Mouse (Mus musculus) embryo, embryonic 9.5 days (tissue): ENCODE data around the gene Piwil1.
"Not testable (repeated sequence)": the region's sequence is repeated elsewhere in the genome, so short reads cannot be mapped to it uniquely, and the experiment has no call there.

Experiments used
- DNase-seq: peaks from one replicate; pipeline ENCODE4 v3.0.0-alpha.2; 2017; ENCODE audit errors: extremely low spot score

Gene Piwil1

DNA sequence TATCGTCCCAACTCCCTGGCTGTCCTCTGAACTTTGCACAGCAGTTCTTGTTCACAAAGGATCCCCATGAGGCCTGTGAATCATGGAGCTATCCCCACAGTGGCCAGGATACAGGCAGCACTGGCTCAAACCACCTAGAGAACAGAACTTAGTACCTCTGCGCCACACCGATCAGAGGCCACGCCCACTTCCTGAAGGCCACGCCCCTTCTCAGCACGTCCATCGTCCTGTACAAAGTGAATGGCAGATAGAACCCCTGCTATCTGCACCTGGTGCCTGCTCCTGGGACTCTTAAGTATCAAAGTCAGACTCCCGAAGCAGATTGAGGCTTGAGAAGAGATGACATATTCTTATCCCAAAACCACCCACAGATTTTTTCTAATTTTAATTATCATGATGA lies 8.3 kb downstream of the Piwil1 start:
- DNase-seq = no peak

DNA sequence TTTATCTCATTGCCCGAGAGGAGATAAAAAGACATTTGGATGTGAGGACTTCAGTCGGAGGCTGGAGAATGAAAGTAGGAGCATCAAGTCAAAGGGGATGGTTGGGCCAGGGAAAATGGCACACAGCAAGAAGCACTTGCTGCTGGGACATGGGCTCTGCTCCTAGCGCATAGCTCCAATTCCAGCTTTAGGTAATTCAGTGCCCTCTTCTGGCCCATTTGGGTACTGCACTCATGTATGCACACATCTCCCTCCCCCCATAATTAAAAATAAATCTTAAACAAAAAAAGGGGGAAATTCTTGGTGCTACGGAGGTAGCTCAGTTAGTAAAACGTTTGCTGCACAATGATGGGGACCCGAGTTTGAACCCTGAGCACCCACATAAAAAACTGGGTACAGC lies 9.5 kb downstream of the Piwil1 start:
- DNase-seq = no peak

DNA sequence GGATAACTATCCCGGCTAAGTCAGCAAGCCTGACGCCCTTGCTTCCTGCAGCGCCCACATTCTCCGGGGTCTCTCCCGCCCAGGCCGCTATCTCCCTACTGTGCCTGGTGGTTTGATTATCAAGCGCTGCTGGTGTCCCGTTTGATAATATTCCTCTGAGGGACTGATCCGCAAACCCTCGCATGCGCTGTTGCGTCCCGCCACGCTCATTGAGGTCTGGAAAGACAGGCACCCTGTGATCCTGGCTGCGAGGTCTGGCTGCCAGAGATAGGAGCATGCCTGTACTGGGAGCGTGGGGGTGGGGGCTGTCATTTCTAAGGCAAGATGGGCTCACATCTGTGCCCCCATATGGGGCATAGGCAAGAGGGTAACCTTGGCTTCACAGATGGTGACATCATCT lies 12.8 kb downstream of the Piwil1 start:
- DNase-seq = no peak

DNA sequence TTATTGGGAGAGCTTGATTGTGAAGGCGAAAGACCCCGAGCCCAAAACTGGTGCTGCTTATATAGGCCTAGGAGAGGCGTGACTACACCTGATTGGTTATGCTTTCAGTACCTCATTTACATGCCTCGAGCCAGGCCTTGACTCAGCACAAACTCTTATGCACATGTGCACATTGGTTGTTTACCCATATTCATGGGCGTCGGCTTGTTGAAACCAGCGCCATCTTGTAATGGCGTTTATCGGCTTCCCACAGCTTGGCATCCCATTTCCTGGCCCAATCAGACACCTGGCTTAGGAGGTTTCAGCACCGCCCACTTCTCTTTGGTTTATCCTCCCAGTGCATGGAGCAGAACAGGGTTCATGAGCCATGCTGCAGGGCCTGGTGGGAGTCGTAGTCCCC lies 18.1 kb downstream of the Piwil1 start:
- DNase-seq = not testable (repeated sequence)

DNA sequence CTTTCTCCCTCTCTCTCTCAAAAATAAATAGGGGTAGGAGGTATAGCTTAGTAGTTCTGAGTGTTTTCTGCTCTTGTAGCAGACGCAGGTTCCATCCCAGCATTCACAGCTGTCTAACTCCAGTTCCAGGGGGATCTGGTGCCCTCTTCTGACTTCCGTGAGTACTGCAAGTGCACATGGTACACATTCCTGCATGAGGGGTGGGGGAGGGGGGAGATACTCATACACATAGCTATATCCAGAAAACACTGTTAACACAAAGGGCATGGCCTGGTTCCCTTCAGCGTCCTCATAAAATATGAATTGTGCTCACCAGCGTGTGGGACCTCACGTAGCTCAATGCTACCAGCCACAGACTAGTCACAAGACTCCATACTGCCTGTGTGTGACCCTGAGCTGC lies 27.0 kb downstream of the Piwil1 start:
- peak; percentile 52 for DNase-seq

DNA sequence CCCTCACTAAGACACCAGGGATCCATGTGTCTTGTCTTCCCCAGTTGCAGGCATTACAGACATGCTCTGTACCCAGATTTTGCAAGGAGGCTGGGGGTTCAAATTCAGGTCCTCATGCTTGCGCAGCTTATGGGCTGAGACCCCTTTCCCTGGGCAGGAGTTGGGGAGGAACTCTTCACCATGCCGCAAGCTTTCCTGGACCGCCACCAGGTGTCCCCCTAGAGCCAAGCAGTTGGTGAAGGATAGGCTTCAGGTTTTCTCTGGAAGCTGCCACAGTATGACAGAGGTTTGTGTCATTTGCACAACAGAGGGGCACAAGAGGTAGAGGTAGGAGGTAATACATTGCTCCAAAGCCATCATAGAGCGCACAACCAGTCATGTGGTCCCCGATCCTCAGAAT lies 28.3 kb downstream of the Piwil1 start:
- peak; percentile 47 for DNase-seq

DNA sequence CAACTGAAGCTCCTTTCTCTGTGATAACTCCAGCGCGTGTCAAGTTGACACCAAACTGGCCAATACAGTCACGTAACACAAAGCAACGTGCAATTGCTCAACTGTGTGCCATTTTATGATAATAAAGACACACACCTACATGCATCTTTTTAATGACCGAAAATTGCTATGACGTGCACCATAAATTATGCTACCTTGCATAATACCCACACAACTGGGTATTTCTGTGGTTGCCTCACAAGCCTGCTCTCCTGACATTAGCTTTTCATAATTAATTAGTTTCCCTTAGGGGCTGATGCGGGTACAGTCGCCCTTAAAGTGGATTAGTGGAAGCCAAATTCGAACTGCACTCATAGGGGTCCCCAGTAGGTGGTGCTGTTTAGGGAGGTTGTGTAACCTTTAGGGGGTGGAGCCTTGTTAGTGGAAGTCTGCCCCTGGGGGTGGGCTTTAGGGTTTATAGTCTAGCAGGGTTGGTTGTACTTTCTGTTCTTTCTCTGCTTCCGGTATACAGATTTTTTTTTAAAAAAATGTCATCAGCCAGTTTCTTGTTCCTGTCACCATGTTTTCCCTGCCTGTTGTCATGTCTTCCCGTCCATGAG lies 30.2 kb downstream of the Piwil1 start:
- peak; percentile 22 for DNase-seq

DNA sequence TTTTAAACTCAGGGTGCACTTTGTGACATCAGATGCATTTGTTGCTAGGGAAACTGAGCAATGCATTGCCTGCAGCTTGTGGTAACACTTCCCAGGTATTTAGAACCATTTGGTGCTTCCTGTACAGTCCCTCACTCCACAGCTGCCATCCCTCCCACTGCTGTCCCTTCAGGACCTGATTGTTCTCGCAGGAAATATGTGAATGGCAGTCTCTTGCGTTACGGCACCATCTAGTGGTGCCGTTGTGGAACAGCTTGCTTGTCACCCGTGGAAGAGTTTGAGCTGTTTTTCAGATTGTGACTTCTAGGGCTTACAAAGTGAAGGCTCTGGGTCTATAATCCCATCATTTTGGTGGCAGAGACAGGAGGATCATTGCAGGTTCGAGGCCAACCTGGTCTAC lies 31.6 kb downstream of the Piwil1 start:
- DNase-seq = peak; percentile 45

DNA sequence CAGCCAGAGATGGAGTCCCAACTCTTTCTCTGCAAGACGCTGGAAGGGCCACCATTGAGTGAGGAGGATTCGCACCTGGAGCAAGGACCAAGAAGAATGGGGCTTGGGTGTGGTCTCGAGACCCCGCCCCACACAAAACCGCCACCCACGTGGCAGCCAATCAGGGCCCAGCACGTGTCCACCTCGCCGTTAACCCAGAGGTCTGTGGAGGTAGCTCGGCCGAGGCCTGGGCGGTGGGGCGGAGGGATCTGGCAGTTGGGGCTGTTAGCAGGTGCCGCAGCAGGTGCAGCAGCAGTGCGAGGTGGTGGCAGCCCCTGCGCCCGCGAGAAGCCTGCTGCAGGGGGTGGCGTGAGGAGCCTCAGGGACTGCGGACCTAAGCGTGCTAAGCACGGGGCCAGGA lies 33.6 kb downstream of the Piwil1 start:
- no peak for DNase-seq

DNA sequence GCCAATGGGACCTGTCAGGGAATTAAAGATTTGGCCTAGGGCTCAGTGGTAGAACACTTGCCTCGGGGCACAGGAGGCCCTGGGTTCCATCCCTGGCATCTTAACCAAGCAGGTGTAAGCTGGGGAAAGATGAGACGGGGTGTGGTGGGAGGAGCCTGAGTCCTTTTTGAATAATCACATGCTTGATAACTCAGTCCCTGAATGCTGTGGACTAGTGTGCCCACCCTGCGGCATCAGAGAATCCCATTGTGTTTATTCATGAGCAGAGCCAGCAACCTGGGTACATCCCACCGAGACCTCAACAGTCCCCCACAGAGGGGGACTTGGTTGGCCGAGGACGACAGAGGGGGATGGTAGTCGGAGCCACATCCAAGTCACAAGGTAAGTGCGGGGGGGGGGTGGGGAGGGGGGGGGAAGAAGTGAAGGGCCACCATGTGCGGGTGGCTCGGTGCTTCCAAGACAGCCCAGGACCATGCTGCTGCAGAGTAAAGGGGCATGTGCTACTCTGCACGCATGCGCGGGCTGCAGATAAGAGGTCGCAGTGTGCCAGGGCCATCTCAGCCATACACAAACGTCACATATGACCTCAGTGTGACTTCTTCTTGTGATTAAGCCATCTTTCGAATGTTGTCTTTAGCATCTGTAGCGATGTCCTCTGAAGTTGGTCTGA lies 37.0 kb downstream of the Piwil1 start:
- no peak for DNase-seq

DNA sequence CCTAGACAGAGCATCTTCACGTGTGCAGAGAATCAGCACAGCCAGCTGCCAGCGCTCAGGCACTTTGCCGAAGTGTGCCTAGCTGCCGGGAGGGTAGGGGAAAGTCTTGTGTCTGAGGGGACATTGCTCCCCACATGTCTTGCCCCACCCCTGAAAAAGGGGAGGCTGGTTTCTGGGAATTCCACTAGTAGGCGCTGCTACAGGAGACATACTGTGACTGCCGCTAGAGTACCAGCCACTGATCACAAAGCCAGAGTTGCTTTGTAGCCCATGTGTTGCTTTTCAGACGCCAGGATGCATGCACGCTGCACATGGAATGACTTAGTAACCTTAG lies 37.5 kb downstream of the Piwil1 start:
- peak; percentile 18 for DNase-seq

DNA sequence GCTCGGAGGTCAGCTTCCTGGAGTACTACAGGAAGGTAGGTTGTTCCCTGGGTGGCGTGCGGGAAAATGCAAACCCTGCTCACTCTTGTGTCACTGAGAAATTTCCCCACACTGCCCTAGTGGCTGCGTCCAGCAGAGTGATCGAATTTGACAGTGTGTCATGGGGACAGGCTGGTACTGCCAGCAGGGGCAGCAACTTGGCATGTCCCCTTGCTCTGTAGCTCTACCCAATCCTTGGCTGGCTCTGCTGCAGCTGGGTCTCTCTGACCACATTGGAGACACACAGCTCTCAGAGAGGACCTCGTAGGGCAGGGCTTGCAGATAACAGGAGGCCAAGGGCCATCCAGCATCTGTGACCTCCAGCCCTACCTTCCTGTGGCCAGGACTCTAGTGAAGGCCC lies 42.0 kb downstream of the Piwil1 start:
- no peak for DNase-seq

DNA sequence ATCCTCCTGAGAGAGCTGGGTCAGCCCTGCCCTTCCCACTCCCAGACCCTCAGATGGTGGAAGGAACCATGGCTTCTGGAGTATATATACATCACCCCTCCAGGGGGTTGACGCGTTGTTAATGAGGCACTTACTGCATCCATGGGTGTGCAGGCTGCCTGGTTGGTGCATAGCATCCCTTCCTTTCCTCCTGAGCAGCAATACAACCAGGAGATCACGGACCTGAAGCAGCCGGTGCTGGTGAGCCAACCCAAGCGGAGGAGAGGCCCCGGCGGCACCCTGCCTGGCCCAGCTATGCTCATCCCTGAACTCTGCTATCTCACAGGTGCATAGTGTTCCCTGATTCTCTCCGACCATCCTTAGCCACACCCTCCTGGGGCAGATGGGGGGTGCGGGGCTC lies 42.9 kb downstream of the Piwil1 start:
- no peak for DNase-seq

DNA sequence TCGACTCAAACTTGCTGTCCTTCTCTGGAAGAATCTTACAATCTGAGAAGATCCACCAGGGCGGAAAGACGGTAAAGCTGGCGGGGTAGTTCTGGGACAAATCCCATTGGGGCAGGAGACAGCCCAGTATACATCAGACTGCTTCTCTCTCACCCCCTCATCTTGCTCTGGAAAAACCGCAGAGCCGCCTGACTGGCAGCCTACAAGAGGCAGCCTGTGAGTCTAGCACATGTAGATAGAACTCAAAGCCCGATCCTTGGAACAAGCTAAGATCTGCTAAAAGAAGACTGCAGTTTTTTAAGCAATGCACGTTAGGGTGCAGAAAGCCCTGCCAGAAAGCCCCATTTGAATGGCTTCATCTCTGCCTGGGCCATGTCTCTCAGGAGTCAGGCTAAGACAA lies 43.9 kb downstream of the Piwil1 start:
- DNase-seq = no peak

DNA sequence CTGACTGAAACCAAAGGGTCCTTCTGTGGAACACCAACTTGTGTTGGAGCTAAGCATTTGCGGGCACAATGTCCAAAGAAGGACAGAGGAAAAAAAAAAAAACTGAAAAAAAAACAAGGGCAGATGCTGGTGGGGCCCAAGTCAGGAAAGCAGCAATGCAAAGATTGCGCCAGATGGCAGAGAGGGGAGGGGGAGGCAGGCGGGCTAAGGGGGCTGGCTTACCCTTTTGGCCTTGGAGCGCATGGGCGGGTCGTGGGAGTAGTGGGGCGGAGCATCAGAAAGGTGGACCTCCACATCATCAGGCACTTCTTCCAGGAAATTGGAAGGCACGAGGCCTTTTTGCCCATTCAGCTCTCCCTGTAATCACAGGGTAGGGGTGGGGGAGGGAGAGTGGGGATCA lies 58.8 kb downstream of the Piwil1 start:
- peak; percentile 42 for DNase-seq

DNA sequence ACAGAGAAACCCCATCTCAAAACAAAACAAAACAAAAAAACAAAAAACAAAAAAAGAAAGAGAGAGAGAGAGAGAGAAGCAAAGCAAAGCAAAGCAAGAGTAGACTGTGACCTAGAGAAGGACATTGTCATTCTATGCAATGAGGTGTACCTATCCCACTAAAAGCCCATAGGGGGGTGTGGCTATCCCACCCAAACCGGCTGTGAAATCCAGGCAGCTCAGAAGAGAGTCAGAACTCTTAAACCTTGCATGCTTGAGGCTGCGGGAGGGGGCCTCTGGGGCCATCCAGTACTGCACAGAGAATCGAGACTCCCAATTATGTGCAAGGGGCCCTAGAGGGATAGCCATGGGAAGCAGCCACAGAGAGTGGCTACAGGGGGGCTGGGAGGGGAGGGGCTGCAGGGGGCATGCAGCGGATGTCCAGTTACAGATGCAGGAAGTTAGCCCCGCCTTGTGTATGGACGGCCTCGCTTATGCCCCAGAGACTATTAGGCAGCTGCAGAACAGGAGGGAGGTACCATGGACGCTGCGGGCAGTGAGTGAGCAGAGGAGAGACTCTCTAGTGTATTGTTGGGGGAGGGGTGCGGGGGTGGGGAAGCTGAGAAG lies 66.8 kb downstream of the Piwil1 start:
- DNase-seq = peak; percentile 40

DNA sequence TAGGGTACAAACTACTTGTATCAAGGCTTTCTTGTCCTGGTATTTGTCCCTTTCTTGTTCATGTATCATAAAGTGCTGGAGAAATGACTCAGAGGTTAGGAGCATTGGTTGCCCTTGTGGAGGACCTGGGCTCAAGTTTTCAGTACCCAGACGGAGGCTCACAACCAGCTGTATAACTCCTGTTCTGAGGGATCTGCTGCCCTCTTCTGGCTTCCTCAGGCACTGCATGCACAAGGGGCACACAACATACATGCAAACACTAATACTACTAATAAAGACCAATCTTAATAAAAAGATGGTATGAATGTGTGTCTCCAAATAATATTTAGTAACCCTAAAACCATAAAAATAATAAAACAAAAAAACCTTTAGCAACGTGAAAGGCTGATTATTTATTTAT lies 74.1 kb downstream of the Piwil1 start:
- DNase-seq = no peak

DNA sequence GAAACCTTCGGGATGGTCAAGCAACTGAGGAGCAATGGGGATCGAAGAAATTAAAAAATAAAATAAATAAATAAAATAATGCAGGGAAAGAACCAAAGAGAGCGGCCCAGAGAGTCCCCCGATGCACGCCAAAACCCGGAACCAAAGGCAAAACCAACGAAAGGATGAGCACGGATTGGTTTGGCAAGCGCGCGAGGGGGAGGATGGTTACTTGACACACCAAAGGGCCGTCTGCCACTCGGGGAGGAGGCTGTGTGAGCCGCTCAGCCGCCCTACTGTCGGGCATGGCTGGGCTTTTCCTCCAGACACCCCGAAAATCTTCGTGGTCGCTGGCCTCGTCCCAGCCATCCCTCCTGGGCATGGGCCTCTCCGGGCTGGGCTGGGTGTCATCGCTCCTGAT lies 79.3 kb downstream of the Piwil1 start:
- no peak for DNase-seq

DNA sequence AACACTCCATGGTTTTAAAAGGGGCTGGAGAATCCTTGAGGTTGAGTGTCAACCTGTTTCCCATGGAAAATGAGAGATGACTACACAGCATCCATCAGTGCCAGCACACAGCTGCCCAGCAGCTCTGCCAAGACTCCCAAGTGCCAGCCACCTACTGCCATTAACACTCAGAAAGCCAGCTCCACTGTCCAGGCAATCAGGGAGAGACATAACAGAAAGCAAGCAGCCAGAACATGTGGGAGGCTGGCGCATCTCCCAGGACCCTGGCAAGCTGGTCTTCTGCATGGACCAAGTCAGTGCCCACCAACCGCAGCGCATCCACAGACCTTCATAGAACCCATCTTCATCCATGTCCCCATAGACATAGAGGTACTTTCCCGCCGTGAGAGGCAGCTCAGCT lies 98.3 kb downstream of the Piwil1 start:
- no peak for DNase-seq
